26 mouse cellular contexts compared by ENCODE assay signal in genomic region chr2:179390924-179391461, GRCm38 (mm10). TPM values are rescaled to one million over a fixed set of nuclear protein-coding genes. Genes with fewer than 3 reads are reported as not detected.
DNase-seq lines count a peak whose midpoint lies in the region; ATAC-seq and TF ChIP-seq lines count a peak whose summit lies in the region.
"Had no signal": no experiment of that assay in that cellular context is flagged by ENCODE, and none has a peak within 500 bp of the region (broad histone marks: within the 10 kb centered on the region; RNA-seq: fewer than 3 reads in every experiment).

No protein-coding gene starts in this region.

- ATAC-seq in limb, embryonic 14.5 days (ENCODE audit: low FRiP score, low read depth) = peak; percentile 36
- ATAC-seq in intestine, embryonic 16.5 days = peak; percentile 77

- H3K4me2 ChIP-seq in limb, embryonic 14.5 days (replicated peaks; ENCODE audit: low read depth, low read length, severe bottlenecking) = no peak overlapping the region
- H3K4me2 ChIP-seq in intestine, embryonic 16.5 days (ENCODE audit: low read depth, low read length) = no peak overlapping the region
- H3K4me2 ChIP-seq: heart, embryonic 15.5 days; hindbrain, embryonic 15.5 days; limb, embryonic 12.5 days had no signal

- H3K4me1 ChIP-seq in limb, embryonic 14.5 days (ENCODE audit: control insufficient read depth, insufficient read depth, low read length) = 0 out of 2 replicates have a peak, but pooled peaks cover 4% of the 10 kb centered on the region
- H3K4me1 ChIP-seq in limb, embryonic 10.5 days = peaks cover 9% of the 10 kb centered on the region
- H3K4me1 ChIP-seq in intestine, embryonic 16.5 days (ENCODE audit: control insufficient read depth, insufficient read depth, low read length) = peaks cover 9% of the 10 kb centered on the region; the same call in 1 of the 2 replicates
- H3K4me1 ChIP-seq: hindbrain, embryonic 15.5 days had no signal

- H3K27ac ChIP-seq in limb, embryonic 14.5 days (replicated peaks; ENCODE audit: low read depth, low read length) = 0 out of 2 replicates have a peak overlapping the region, but pooled peaks have one; percentile 26
- H3K27ac ChIP-seq in limb, embryonic 10.5 days = no peak overlapping the region
- H3K27ac ChIP-seq in intestine, embryonic 16.5 days (ENCODE audit: low read length) = peak overlapping the region; percentile 39; the same call in 1 of the 2 replicates
- H3K27ac ChIP-seq: heart, adult 2 months; heart, embryonic 15.5 days; hindbrain, embryonic 15.5 days; limb, embryonic 12.5 days; liver, embryonic 14.5 days; macrophage; midbrain, embryonic 10.5 days had no signal

- no peaks in the 10 kb centered on the region for H3K27me3 ChIP-seq in limb, embryonic 14.5 days (ENCODE audit: control insufficient read depth, insufficient read depth, low read length)
- H3K27me3 ChIP-seq in limb, embryonic 10.5 days (ENCODE audit: low read depth, poor library complexity, severe bottlenecking) = no peaks in the 10 kb centered on the region
- H3K27me3 ChIP-seq in intestine, embryonic 16.5 days (replicated peaks; ENCODE audit: control insufficient read depth, insufficient read depth, low read length) = no peaks in the 10 kb centered on the region
- H3K27me3 ChIP-seq: heart, embryonic 15.5 days; hindbrain, embryonic 15.5 days; limb, embryonic 12.5 days had no signal

- TF ChIP-seq CTCF in brain, embryonic 14.5 days (IDR thresholded peaks at IDR 0.05; ENCODE audit: borderline replicate concordance, extremely low read depth, insufficient read depth, insufficient read length) = no peak

- TF ChIP-seq POLR2A in limb, embryonic 14.5 days (IDR thresholded peaks at IDR 0.05; ENCODE audit: borderline replicate concordance, extremely low read depth, insufficient read depth, insufficient read length) = no peak
- TF ChIP-seq POLR2A in brain, embryonic 14.5 days (IDR thresholded peaks at IDR 0.05; ENCODE audit: borderline replicate concordance, extremely low read depth, insufficient read depth, insufficient read length, poor library complexity, severe bottlenecking) = no peak

- H3K9ac ChIP-seq in limb, embryonic 14.5 days (ENCODE audit: low read depth, low read length, severe bottlenecking) = no peak overlapping the region
- H3K9ac ChIP-seq in intestine, embryonic 16.5 days (ENCODE audit: low read depth, low read length) = no peak overlapping the region
- H3K9ac ChIP-seq: heart, embryonic 15.5 days; hindbrain, embryonic 15.5 days; limb, embryonic 12.5 days; liver, embryonic 14.5 days had no signal

- peak; percentile 34 for DNase-seq in limb, embryonic 14.5 days (ENCODE audit: low spot score)
- DNase-seq in limb, embryonic 10.5 days (ENCODE audit: low spot score) = no peak
- peak; percentile 74 for DNase-seq in brain, embryonic 14.5 days (ENCODE audit: low read depth)
- DNase-seq in brain, embryonic 18.5 days (ENCODE audit: low read depth, low spot score) = peak; percentile 58
- no peak for DNase-seq in adrenal gland, postnatal 14 days
- no peak for DNase-seq in c-Kit-positive CD71-positive TER-119-positive erythroid progenitor cells, embryonic 14.5 days (ENCODE audit: low spot score)
- no peak for DNase-seq in T-cell, adult 2 months (ENCODE audit: low spot score)
- DNase-seq: adrenal gland, adult 8-10 months; cerebellum, adult 18-20 months; cerebellum, postnatal 25 days; gastrocnemius, postnatal 25 days; heart, adult 2 months; heart, postnatal 4 days; kidney, postnatal 4 days; layer of hippocampus, adult 9-11 months; retina, postnatal 1 day; thymus, adult 18-20 months; thymus, postnatal 4 days had no signal

- WGBS in limb, embryonic 14.5 days = 59% methylated on average over 11 of the region's 11 CpGs
- 70% methylated on average over 11 of the region's 11 CpGs for WGBS in limb, embryonic 10.5 days
- WGBS in intestine, embryonic 16.5 days = 46% methylated on average over 11 of the region's 11 CpGs

- no peaks in the 10 kb centered on the region for H3K9me3 ChIP-seq in limb, embryonic 14.5 days (ENCODE audit: control insufficient read depth, low read length)
- no peaks in the 10 kb centered on the region for H3K9me3 ChIP-seq in limb, embryonic 10.5 days (replicated peaks)
- H3K9me3 ChIP-seq in intestine, embryonic 16.5 days (ENCODE audit: control insufficient read depth, low read length) = no peaks in the 10 kb centered on the region
- H3K9me3 ChIP-seq: heart, embryonic 15.5 days; hindbrain, embryonic 15.5 days; limb, embryonic 12.5 days; midbrain, embryonic 10.5 days had no signal

- no peak overlapping the region for H3K4me3 ChIP-seq in limb, embryonic 14.5 days (replicated peaks; ENCODE audit: low read length)
- H3K4me3 ChIP-seq in limb, embryonic 10.5 days = no peak overlapping the region
- no peak overlapping the region for H3K4me3 ChIP-seq in intestine, embryonic 16.5 days (ENCODE audit: low read length)
- H3K4me3 ChIP-seq: erythroblast, embryonic 14.5 days; heart, adult 2 months; heart, embryonic 15.5 days; hindbrain, embryonic 15.5 days; limb, embryonic 12.5 days; midbrain, embryonic 10.5 days had no signal

- no peaks in the 10 kb centered on the region for H3K36me3 ChIP-seq in limb, embryonic 14.5 days (ENCODE audit: control insufficient read depth, insufficient read depth, low read length)
- no peaks in the 10 kb centered on the region for H3K36me3 ChIP-seq in limb, embryonic 10.5 days
- no peaks in the 10 kb centered on the region for H3K36me3 ChIP-seq in intestine, embryonic 16.5 days (ENCODE audit: control insufficient read depth, insufficient read depth, low read length)
- H3K36me3 ChIP-seq: heart, embryonic 15.5 days; hindbrain, embryonic 15.5 days; limb, embryonic 12.5 days; midbrain, embryonic 10.5 days had no signal

RNA-seq across cellular contexts. Expression of gene Cdh4, which starts 51.2 kb away (rescaled TPM):
- polyA plus RNA-seq in limb, embryonic 14.5 days (2012; rRNA removed) = 7.5 and 8.6 TPM in 2 replicates
- 9.0 and 11.1 TPM in 2 replicates for polyA plus RNA-seq in limb, embryonic 14.5 days (2014; fragmentation: Nextera tagmentation; extraction: Ambion mirVana)
- polyA plus RNA-seq in limb, embryonic 10.5 days (2016; fragmentation: Nextera tagmentation; extraction: Ambion mirVana) = 1.4 and 1.8 TPM in 2 replicates
- polyA plus RNA-seq in brain, embryonic 14.5 days (2012; rRNA removed) = 32.0 and 48.4 TPM in 2 replicates
- polyA plus RNA-seq in intestine, embryonic 16.5 days (2015; fragmentation: Nextera tagmentation; extraction: Ambion mirVana) = 2.2 and 3.2 TPM in 2 replicates
- 4.5 and 5.4 TPM in 2 replicates for total RNA-seq in adrenal gland, postnatal 14 days (2021)
- polyA plus RNA-seq: erythroblast, embryonic 14.5 days; macrophage had no signal

Comparison
In these comparisons a context has a peak if more than half of its experiments do, and no peak if none do; other contexts are left out.
1. DNase-seq: peak in limb, embryonic 14.5 days (single experiment), brain, embryonic 14.5 days (single experiment) and brain, embryonic 18.5 days (single experiment); none in limb, embryonic 10.5 days (single experiment), adrenal gland, postnatal 14 days (single experiment), c-Kit-positive CD71-positive TER-119-positive erythroid progenitor cells, embryonic 14.5 days (single experiment) and T-cell, adult 2 months (single experiment).